24 mouse cellular contexts compared by ENCODE assay signal in genomic region chr10:117558891-117559614, GRCm38 (mm10).
DNase-seq lines count a peak whose midpoint lies in the region; ATAC-seq and TF ChIP-seq lines count a peak whose summit lies in the region.
"Had no signal": no experiment of that assay in that cellular context is flagged by ENCODE, and none has a peak within 500 bp of the region (broad histone marks: within the 10 kb centered on the region; RNA-seq: fewer than 3 reads in every experiment).

No protein-coding gene starts in this region.

- no peaks in the 10 kb centered on the region for H3K9me3 ChIP-seq in hindbrain, embryonic 15.5 days
- H3K9me3 ChIP-seq in hindbrain, embryonic 14.5 days (ENCODE audit: control insufficient read depth, low read length), result no peaks in the 10 kb centered on the region
- H3K9me3 ChIP-seq in liver, postnatal 0 days (ENCODE audit: low read length), result no peaks in the 10 kb centered on the region
- H3K9me3 ChIP-seq: forebrain, embryonic 13.5 days; hindbrain, embryonic 13.5 days; limb, embryonic 12.5 days; liver, embryonic 12.5 days had no signal

- WGBS in hindbrain, embryonic 15.5 days, result 80% methylated on average over 24 of the region's 24 CpGs
- 86% methylated on average over 24 of the region's 24 CpGs for WGBS in hindbrain, embryonic 14.5 days
- WGBS in liver, postnatal 0 days (ENCODE audit: insufficient replicate concordance), result 80% methylated on average over 24 of the region's 24 CpGs

- no peak for TF ChIP-seq CTCF in liver, postnatal 0 days (IDR thresholded peaks at IDR 0.05; ENCODE audit: low read depth)
- TF ChIP-seq CTCF in layer of hippocampus, adult 2 months (conservative IDR thresholded peaks at IDR 0.05), result no peak

- no peak for DNase-seq in hindbrain, embryonic 14.5 days (ENCODE audit: low spot score)
- DNase-seq in liver, postnatal 0 days, result no peak
- no peak for DNase-seq in liver
- DNase-seq in 3T3-L1 (ENCODE audit: low read depth, low spot score), result peak; percentile 90
- DNase-seq in adipocyte (ENCODE audit: low spot score), result peak; percentile 94
- DNase-seq in retina, embryonic 14.5 days (ENCODE audit: low spot score), result no peak
- no peak for DNase-seq in layer of hippocampus, adult 2 months (ENCODE audit: low spot score in 2 of 2)
- DNase-seq: adrenal gland, postnatal 10 days; cerebellum, adult 9-10 months; gastrocnemius, adult 2 months; kidney, postnatal 10 days; lung, adult 2 months; lung, postnatal 14 days; retina, postnatal 1 day; right cerebral cortex, postnatal 25 days; thymus, postnatal 25 days had no signal

- no peak for ATAC-seq in hindbrain, embryonic 15.5 days (ENCODE audit: low FRiP score, low read depth)
- ATAC-seq in hindbrain, embryonic 14.5 days (ENCODE audit: low FRiP score), result no peak
- ATAC-seq in liver, postnatal 0 days, result no peak
- ATAC-seq: activated CD4-positive, CD25-positive, alpha-beta regulatory T cell, adult 4 months; forebrain, embryonic 13.5 days; liver, embryonic 12.5 days had no signal

- no peaks in the 10 kb centered on the region for H3K27me3 ChIP-seq in hindbrain, embryonic 15.5 days
- no peaks in the 10 kb centered on the region for H3K27me3 ChIP-seq in hindbrain, embryonic 14.5 days (ENCODE audit: control insufficient read depth, insufficient read depth, low read length)
- H3K27me3 ChIP-seq in liver, postnatal 0 days (ENCODE audit: insufficient read depth, low read length), result no peaks in the 10 kb centered on the region
- H3K27me3 ChIP-seq: forebrain, embryonic 13.5 days; hindbrain, embryonic 13.5 days; limb, embryonic 12.5 days; liver, embryonic 12.5 days had no signal

- H3K4me2 ChIP-seq in hindbrain, embryonic 15.5 days, result 0 out of 2 replicates have a peak overlapping the region, but pooled peaks have one; percentile 19
- H3K4me2 ChIP-seq in hindbrain, embryonic 14.5 days (replicated peaks), result no peak overlapping the region
- no peak overlapping the region for H3K4me2 ChIP-seq in liver, postnatal 0 days (ENCODE audit: low read depth, low read length)
- H3K4me2 ChIP-seq: forebrain, embryonic 13.5 days; limb, embryonic 12.5 days; liver, embryonic 12.5 days; midbrain, embryonic 11.5 days had no signal

- no peak for TF ChIP-seq EP300 in liver, postnatal 0 days (IDR thresholded peaks at IDR 0.05; ENCODE audit: low read depth)

- H3K36me3 ChIP-seq in hindbrain, embryonic 15.5 days, result no peaks in the 10 kb centered on the region
- H3K36me3 ChIP-seq in hindbrain, embryonic 14.5 days (replicated peaks; ENCODE audit: control insufficient read depth, insufficient read depth), result no peaks in the 10 kb centered on the region
- H3K36me3 ChIP-seq in liver, postnatal 0 days (replicated peaks; ENCODE audit: insufficient read depth, low read length), result no peaks in the 10 kb centered on the region
- H3K36me3 ChIP-seq: hindbrain, embryonic 13.5 days; limb, embryonic 12.5 days; liver, embryonic 12.5 days had no signal

- no peak overlapping the region for H3K27ac ChIP-seq in hindbrain, embryonic 15.5 days (replicated peaks)
- no peak overlapping the region for H3K27ac ChIP-seq in hindbrain, embryonic 14.5 days
- H3K27ac ChIP-seq in liver, postnatal 0 days (ENCODE audit: low read depth), result peak overlapping the region; percentile 44; the same call in 1 of the 2 replicates
- no peak overlapping the region for H3K27ac ChIP-seq in layer of hippocampus, adult 2 months
- H3K27ac ChIP-seq: forebrain, embryonic 13.5 days; gastrocnemius, adult 2 months; limb, embryonic 12.5 days; liver, embryonic 12.5 days had no signal

- H3K4me1 ChIP-seq in hindbrain, embryonic 15.5 days (replicated peaks), result peaks cover 10% of the 10 kb centered on the region; the same call in 1 of the 2 replicates
- no peaks in the 10 kb centered on the region; the same call in 1 of the 2 replicates for H3K4me1 ChIP-seq in hindbrain, embryonic 14.5 days (replicated peaks; ENCODE audit: control insufficient read depth, insufficient read depth, low read length)
- peaks cover 13% of the 10 kb centered on the region; the same call in 1 of the 2 replicates for H3K4me1 ChIP-seq in liver, postnatal 0 days (ENCODE audit: insufficient read depth)
- H3K4me1 ChIP-seq: liver, embryonic 12.5 days had no signal

- no peak overlapping the region for H3K4me3 ChIP-seq in hindbrain, embryonic 15.5 days
- no peak overlapping the region for H3K4me3 ChIP-seq in hindbrain, embryonic 14.5 days (replicated peaks; ENCODE audit: low read length)
- no peak overlapping the region for H3K4me3 ChIP-seq in liver, postnatal 0 days (ENCODE audit: low read depth, low read length)
- H3K4me3 ChIP-seq in layer of hippocampus, adult 2 months, result no peak overlapping the region
- H3K4me3 ChIP-seq: erythroblast, embryonic 14.5 days; forebrain, embryonic 13.5 days; gastrocnemius, adult 2 months; hindbrain, embryonic 13.5 days; limb, embryonic 12.5 days; liver, embryonic 12.5 days had no signal

- no peak overlapping the region for H3K9ac ChIP-seq in hindbrain, embryonic 15.5 days
- no peak overlapping the region for H3K9ac ChIP-seq in hindbrain, embryonic 14.5 days
- no peak overlapping the region for H3K9ac ChIP-seq in liver, postnatal 0 days (replicated peaks)
- H3K9ac ChIP-seq: forebrain, embryonic 13.5 days; hindbrain, embryonic 13.5 days; limb, embryonic 12.5 days; liver, embryonic 12.5 days had no signal

Comparison
In these comparisons a context has a peak if more than half of its experiments do, and no peak if none do; other contexts are left out.
1. DNase-seq: peak in 3T3-L1 (single experiment) and adipocyte (single experiment); none in hindbrain, embryonic 14.5 days (single experiment), liver, postnatal 0 days (single experiment), liver (single experiment), retina, embryonic 14.5 days (single experiment) and layer of hippocampus, adult 2 months (0 of 2).